Mouse (Mus musculus) mouse embryonic stem cell (cell line): ENCODE data around the gene Gm20388.

ENCODE experiments used
- in situ Hi-C, 2 experiments: fragments of 300-500 bp; cut with MboI; formaldehyde crosslinking; loops; 1 replicate in 1 of 2; 3 replicates in 1 of 2; pipeline ENCODE4 v1.14.3; 2019 to 2020; ENCODE audit warnings: low sequenced_read_pairs in 2 of 2, low pct_unique_long_range_greater_than_20kb in 1 of 2, mixed read lengths in 1 of 2; ENCODE audit not compliant: unreplicated experiment in 1 of 2

The Gm20388 gene

DNA sequence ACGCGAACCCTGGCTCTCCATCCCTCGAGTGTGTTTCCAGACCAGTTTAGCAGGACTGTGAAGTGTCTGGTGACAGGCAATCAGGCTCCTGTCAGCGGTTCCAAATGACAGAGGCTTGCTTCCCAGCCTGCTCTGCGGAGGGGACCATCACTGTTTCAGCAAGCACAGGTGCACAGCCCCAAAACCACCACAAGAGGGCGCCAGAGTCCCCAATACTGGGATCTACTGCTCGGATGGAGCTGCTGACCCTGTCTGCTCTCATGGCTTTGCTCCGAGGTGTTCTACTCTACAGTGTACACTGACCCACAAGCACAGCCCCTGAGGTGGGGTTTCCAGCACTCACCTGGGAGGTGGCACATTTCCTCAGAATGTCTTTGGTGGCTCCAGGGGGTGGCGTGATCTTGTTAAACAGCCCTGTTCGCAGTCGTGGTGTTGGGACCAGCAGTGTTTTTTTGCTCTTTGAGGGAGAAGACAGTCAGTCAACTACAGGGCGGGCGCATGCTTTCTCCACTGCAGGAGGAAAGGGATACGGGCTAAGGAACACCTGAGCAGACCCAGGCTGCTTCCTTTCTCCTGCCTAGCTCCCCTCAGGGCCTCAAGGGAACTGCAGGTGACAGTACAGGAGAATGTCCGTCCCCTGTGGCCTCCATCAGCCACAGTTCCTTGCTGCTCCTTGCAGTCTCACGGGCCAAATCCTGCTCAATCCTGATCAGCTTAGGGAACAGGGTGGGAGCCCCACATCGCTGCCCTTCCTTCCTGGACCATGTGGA is 1193.6 kb downstream of the Gm20388 start:
- in situ Hi-C loops: no loop called here

DNA sequence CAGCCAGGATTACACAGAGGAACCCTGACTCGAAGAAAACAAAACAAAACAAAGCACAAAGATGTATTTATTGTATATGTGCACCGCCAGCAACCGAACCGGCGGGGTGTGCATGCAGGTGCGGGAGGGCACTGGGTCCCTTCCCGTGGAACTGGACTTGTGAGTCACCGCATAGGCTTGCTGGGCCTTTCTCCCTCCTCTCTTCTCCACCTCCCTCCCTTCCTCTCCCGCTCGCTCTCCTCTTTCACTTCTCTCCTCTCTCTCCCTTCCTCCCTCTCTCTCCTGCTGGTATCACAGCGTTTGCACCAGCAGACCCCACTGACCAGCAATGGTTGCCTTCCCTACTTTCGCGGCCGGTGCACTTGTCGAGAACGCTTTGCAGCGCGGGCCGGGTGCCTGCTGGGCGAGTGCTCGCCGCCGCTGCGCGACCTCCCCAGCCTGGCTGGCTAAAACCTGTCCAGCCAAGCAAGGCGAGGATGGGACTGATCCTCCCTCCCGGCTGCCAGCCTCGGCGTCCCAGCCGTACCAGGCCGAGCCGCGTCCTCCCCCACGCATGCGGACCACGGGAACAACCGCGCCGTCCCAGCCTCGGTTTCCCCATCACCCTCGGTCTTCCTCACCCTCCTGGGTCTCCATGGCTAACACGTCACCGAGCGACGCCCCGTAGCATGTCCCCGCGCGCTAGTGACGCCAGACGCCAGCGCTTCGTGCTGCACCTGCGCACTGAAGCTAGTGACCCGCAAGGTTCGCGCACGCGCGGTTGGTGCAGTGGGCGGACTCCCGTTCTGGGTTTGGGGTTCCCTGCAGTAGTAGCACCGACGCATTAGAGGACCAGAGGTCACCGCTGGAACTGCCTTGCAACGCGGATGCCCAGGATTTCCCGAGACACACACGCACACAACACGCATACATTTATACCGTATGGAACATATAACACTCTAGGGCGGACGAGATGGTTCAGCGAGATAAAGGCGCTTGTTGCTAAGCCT is 1197.3 kb downstream of the Gm20388 start, which contains the start of gene Mthfsd:
Gene Mthfsd, minus strand, starts transcription at position 725 of the 989 bp plus-strand sequence.
- in situ Hi-C loops: no loop called here

DNA sequence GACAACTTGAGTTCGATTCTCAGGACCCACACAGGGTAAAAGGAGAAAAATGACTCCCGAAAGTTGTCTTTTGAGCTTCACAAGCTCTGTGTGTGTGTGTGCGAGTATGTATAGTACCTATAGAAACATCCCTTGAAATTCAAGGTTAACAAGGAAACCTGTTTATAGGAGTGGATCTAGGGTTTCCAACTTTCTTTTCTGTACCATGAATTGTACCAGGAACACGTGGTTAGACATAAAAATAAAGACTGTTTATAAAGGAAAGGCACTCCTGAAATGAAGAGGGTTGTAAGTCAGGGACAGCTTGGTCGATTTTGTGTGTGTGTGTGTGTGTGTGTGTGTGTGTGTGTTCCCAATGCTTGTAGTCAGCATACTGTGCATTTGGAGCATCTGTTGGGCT is 1198.0 kb downstream of the Gm20388 start:
- in situ Hi-C loops: no loop called here

GRCm38 (mm10) chr8:121111145-121111907 is 1200.7 kb downstream of the Gm20388 start:
- in situ Hi-C loops: loop anchor here (5.0 to 10.0 kb wide), 3 partner anchors 106 to 413 kb away; no protein-coding TSS in a partner anchor

DNA sequence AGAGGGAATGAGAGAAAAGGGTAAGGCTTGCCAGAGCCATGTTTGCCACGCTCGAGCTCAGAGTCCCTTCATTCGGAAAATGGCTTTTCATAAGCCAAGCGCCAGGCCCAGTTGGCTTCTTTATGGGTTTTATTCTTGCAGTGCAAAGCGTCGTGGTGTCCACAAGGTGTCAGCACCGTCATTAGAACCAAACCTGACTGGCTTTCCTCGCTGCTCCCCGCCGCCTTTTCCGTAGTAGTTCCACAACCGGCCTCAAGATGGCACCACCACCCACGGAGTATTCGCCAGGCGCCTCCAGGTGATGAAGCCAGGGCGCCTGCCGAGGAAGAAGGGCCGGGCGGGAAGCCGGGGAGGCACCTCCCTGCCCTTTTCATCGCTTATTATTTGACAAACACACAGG is 1202.6 kb downstream of the Gm20388 start:
- in situ Hi-C loops: loop anchor here (5.0 to 10.0 kb wide), 3 partner anchors 104 to 412 kb away; no protein-coding TSS in a partner anchor

DNA sequence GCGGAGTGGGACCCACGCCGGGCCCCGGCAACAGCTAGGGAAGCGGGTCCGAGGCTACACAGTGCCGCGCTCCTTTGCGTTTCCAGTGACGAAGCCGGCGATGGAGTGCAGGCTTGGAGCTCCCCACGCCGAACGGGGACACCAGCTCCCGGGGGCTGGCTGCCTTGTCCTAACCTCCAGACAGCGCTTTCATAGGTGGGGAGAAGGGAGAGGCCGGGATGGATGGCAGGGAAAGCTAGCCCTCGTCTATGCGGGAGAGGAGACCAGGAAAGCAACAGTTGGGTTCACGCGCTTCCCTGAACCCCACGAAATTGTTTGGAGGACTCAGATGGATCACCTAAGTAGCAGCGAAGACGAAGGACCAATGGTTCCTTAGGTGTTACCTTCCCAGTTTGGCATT is 1204.5 kb downstream of the Gm20388 start:
- in situ Hi-C loops: loop anchor here in 1 of 2 experiments (5.0 to 10.0 kb wide), 2 partner anchors 33 to 410 kb away; partner anchors contain the start of gene Foxf1

DNA sequence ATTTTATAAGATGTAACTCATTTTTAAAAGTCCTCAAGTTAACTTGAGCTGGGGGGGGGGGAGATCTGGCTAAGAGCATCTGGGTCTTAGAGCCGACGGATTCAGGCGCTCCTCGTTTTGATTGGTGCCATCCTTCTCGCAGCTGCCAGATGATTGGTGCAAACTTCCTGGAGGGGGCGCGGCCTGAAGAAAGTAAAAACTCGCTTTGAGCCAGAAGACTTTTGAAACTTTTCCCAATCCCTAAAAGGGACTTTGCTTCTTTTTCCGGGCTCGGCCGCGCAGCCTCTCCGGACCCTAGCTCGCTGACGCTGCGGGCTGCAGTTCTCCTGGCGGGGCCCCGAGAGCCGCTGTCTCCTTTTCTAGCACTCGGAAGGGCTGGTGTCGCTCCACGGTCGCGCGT is 1205.3 kb downstream of the Gm20388 start, which contains the start of gene Foxc2:
Gene Foxc2, plus strand, starts transcription at position 224 of the 400 bp plus-strand sequence.
- in situ Hi-C loops: loop anchor here in 1 of 2 experiments (5.0 to 10.0 kb wide), 2 partner anchors 34 to 409 kb away; partner anchors contain the start of gene Foxf1

GRCm38 (mm10) chr8:121116591-121117185 is 1206.0 kb downstream of the Gm20388 start:
- in situ Hi-C loops: loop anchor here in 1 of 2 experiments (5.0 to 10.0 kb wide), 2 partner anchors 34 to 408 kb away; partner anchors contain the start of gene Foxf1

GRCm38 (mm10) chr8:121117186-121117651 is 1206.6 kb downstream of the Gm20388 start:
- in situ Hi-C loops: loop anchor here in 1 of 2 experiments (5.0 to 10.0 kb wide), 2 partner anchors 35 to 408 kb away; partner anchors contain the start of gene Foxf1

- in situ Hi-C loops: loop anchor here in 1 of 2 experiments (5.0 to 10.0 kb wide), 2 partner anchors 36 to 407 kb away; partner anchors contain the start of gene Foxf1
These were observed 1207.3 kb downstream of the Gm20388 start for GRCm38 (mm10) chr8:121117906-121118305.

GRCm38 (mm10) chr8:121118634-121119420 is 1208.2 kb downstream of the Gm20388 start:
- in situ Hi-C loops: loop anchor here in 1 of 2 experiments (5.0 to 10.0 kb wide), 2 partner anchors 37 to 406 kb away; partner anchors contain the start of gene Foxf1

GRCm38 (mm10) chr8:121119635-121120455 is 1209.2 kb downstream of the Gm20388 start:
- in situ Hi-C loops: loop anchor here in 1 of 2 experiments (5.0 to 10.0 kb wide), 2 partner anchors 38 to 405 kb away; partner anchors contain the start of gene Foxf1

DNA sequence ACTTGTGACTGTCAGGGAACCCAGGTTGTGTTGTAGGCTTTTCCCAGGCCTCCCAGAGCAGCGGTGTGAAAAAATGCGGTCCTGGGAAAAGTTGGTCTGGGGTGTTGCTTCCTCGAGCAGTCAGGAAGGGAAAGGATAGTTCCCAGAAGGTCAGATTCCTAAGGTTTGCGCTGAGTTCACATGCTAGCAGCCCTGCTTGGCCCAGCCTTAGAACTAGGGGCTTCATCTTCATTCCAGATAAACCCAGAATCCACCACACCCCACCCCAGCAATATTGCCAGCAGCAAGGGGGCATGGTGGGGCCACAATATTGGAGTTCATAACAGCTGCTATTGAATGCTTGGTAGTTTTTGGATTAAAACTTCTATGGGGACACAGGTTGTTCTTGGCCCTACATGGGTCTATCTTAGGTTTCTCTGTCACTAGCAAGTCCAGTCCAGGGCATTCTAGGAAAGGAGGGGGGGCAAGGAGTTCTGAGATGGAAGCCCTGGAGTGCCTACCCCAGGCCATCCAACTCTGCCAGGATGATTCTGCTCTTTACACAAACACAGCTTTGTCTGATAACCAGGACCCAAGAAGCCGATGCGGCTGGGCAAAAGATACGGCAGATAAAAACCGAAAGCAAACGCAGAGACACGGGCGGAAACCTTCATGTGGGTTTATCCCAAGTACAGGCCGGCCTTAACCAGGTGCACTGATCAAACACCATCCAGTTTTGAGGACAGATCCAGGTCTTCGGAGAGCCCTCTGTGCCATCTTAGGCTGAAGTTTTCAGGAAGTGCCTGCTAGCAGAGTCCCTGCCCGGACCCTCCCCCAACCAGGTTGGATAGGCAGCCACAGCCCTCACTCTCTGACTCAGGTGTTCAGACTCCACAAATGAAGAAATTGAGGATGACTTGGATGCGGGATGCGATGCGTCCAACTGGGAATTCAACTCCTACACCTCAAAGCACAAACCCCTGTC is 1210.1 kb downstream of the Gm20388 start:
- in situ Hi-C loops: no loop called here

GRCm38 (mm10) chr8:121121704-121122103 is 1211.1 kb downstream of the Gm20388 start:
- in situ Hi-C loops: no loop called here

DNA sequence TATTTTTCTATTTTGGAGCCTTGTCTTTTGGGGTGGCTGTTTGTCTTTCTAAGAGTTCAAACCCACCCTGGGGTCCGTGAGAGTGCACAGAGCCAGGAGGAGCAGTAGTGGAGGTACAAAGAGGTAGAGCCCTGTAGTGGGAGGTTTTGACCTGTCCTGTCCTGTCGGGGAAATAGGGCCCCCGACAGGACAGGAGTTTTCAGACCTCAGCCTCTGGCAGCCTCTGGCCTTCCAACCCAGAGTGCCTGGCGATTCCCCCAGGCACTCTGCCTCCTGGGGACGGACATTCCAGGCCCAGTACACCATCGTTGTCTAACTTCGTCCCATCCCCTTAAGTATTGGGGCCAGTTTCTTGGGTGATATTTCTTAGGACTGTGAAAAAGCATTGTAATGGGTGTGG is 1211.7 kb downstream of the Gm20388 start:
- in situ Hi-C loops: no loop called here
